Mouse (Mus musculus) CH12.LX (cell line): ENCODE results near the gene Snx3. TPM values are rescaled to one million over a fixed set of nuclear protein-coding genes. Genes with fewer than 3 reads are reported as not detected.

ENCODE experiments used
- DNase-seq: peaks from one replicate; pipeline ENCODE4 v3.0.0-alpha.2; 2013; ENCODE audit errors: extremely low read depth
- H3K27ac ChIP-seq: 2 replicates; pipeline ENCODE4 v1.5.1; 2012; ENCODE audit warnings: low read depth, mild to moderate bottlenecking, control low read depth, moderate library complexity; ENCODE audit not compliant: insufficient read depth
- H3K27me3 ChIP-seq: replicated peaks from 2 replicates; pipeline ENCODE3; 2012; ENCODE audit warnings: inconsistent platforms
- H3K36me3 ChIP-seq, 2 experiments: replicated peaks in 1 of 2; 2 replicates each; pipeline versions ENCODE3 to v1.6.1; 2012; ENCODE audit warnings: inconsistent platforms in 1 of 2, low read length in 1 of 2, mild to moderate bottlenecking in 1 of 2, mixed read lengths in 1 of 2, moderate library complexity in 1 of 2; ENCODE audit not compliant: control insufficient read depth in 1 of 2, insufficient read depth in 1 of 2
- H3K4me1 ChIP-seq, 2 experiments: 2 replicates each; pipeline ENCODE4 v1.6.1; 2012; ENCODE audit warnings: inconsistent platforms in 1 of 2, moderate library complexity in 1 of 2; ENCODE audit not compliant: insufficient read depth in 2 of 2, control insufficient read depth in 1 of 2
- H3K4me2 ChIP-seq: 2 replicates; pipeline ENCODE4 v1.6.1; 2012; ENCODE audit warnings: low read depth, mild to moderate bottlenecking, control low read depth; ENCODE audit not compliant: poor library complexity, insufficient read depth, severe bottlenecking
- H3K4me3 ChIP-seq, 3 experiments: fragments of 150-350 bp in 1 of 3; sonication (generic) in 1 of 3; replicated peaks in 1 of 3; 2 replicates each; pipeline versions ENCODE3 to v1.5.1; 2011 to 2012; ENCODE audit warnings: low read depth in 2 of 3, low read length in 2 of 3, mild to moderate bottlenecking in 2 of 3, moderate library complexity in 2 of 3, control low read depth in 1 of 3, improper control_type of control experiment in 1 of 3, inconsistent platforms in 1 of 3, mixed read lengths in 1 of 3; ENCODE audit not compliant: poor library complexity in 1 of 3
- H3K79me2 ChIP-seq: replicated peaks from 2 replicates; pipeline ENCODE4 v1.6.1; 2012; ENCODE audit warnings: mild to moderate bottlenecking, moderate library complexity; ENCODE audit not compliant: control insufficient read depth, poor library complexity, insufficient read depth, severe bottlenecking; ENCODE audit errors: extremely low read depth
- H3K9ac ChIP-seq: 2 replicates; pipeline ENCODE4 v1.6.1; 2012; ENCODE audit warnings: low read depth, mild to moderate bottlenecking, control low read depth, moderate library complexity; ENCODE audit not compliant: insufficient read depth
- H3K9me3 ChIP-seq: replicated peaks from 2 replicates; pipeline ENCODE3; 2012; ENCODE audit warnings: low read length, inconsistent platforms, mixed read lengths
- BHLHE40 ChIP-seq: IDR thresholded peaks from 2 replicates; pipeline ENCODE4 v1.6.1; 2011; ENCODE audit warnings: mild to moderate bottlenecking, low read depth, low read length, improper control_type of control experiment
- CHD1 ChIP-seq: IDR thresholded peaks from 2 replicates; pipeline ENCODE4 v1.6.1; 2012; ENCODE audit warnings: low read depth, low read length, improper control_type of control experiment, inconsistent platforms
- CHD2 ChIP-seq: IDR thresholded peaks from 2 replicates; pipeline ENCODE4 v1.6.1; 2011; ENCODE audit warnings: low read length, improper control_type of control experiment
- CTCF ChIP-seq, 2 experiments: IDR thresholded peaks in 1 of 2; conservative IDR thresholded peaks in 1 of 2; 2 replicates each; pipeline ENCODE4 v1.5.1; 2011 to 2012; ENCODE audit warnings: low read depth in 2 of 2, low read length in 2 of 2, improper control_type of control experiment in 1 of 2, inconsistent platforms in 1 of 2, mild to moderate bottlenecking in 1 of 2, moderate library complexity in 1 of 2
- E2F4 ChIP-seq: IDR thresholded peaks from 2 replicates; pipeline ENCODE4 v1.6.1; 2011; ENCODE audit warnings: low read depth, low read length, improper control_type of control experiment; ENCODE audit not compliant: insufficient replicate concordance
- ELF1 ChIP-seq: IDR thresholded peaks from 2 replicates; pipeline ENCODE4 v1.6.1; 2014; ENCODE audit warnings: low read depth, mild to moderate bottlenecking, inconsistent platforms, low read length, improper control_type of control experiment
- EP300 ChIP-seq: IDR thresholded peaks from 2 replicates; pipeline ENCODE4 v1.6.1; 2011; ENCODE audit warnings: low read length, improper control_type of control experiment
- ETS1 ChIP-seq: conservative IDR thresholded peaks from 2 replicates; pipeline ENCODE4 v1.6.1; 2012; ENCODE audit warnings: low read depth, mild to moderate bottlenecking, inconsistent platforms, low read length, improper control_type of control experiment, moderate library complexity
- GABPA ChIP-seq: IDR thresholded peaks from 2 replicates; pipeline ENCODE4 v1.6.1; 2012; ENCODE audit warnings: low read depth, low read length, improper control_type of control experiment, inconsistent platforms; ENCODE audit not compliant: insufficient replicate concordance
- HCFC1 ChIP-seq: IDR thresholded peaks from 2 replicates; pipeline ENCODE4 v1.6.1; 2012; ENCODE audit warnings: low read depth, mild to moderate bottlenecking, inconsistent platforms, low read length, improper control_type of control experiment
- IRF4 ChIP-seq: IDR thresholded peaks from 2 replicates; pipeline ENCODE4 v1.6.1; 2014; ENCODE audit warnings: low read depth, mild to moderate bottlenecking, inconsistent platforms, low read length, improper control_type of control experiment
- JUN ChIP-seq: IDR thresholded peaks from 2 replicates; pipeline ENCODE4 v1.6.1; 2011; ENCODE audit warnings: low read depth, mild to moderate bottlenecking, low read length, improper control_type of control experiment, moderate library complexity; ENCODE audit not compliant: insufficient read depth
- JUND ChIP-seq: conservative IDR thresholded peaks from 2 replicates; pipeline ENCODE4 v1.6.1; 2011; ENCODE audit warnings: low read depth, low read length, improper control_type of control experiment
- KAT2A ChIP-seq: IDR thresholded peaks from 2 replicates; pipeline ENCODE4 v1.6.1; 2012; ENCODE audit warnings: low read length, improper control_type of control experiment, inconsistent platforms; ENCODE audit not compliant: insufficient replicate concordance
- MAFK ChIP-seq: IDR thresholded peaks from 2 replicates; pipeline ENCODE4 v1.6.1; 2011; ENCODE audit warnings: low read length, improper control_type of control experiment; ENCODE audit not compliant: insufficient replicate concordance
- MAX ChIP-seq: IDR thresholded peaks from 2 replicates; pipeline ENCODE4 v1.6.1; 2011; ENCODE audit warnings: low read length, improper control_type of control experiment
- MAZ ChIP-seq: IDR thresholded peaks from 2 replicates; pipeline ENCODE4 v1.6.1; 2012; ENCODE audit warnings: low read depth, mild to moderate bottlenecking, inconsistent platforms, low read length, improper control_type of control experiment, moderate library complexity
- MEF2A ChIP-seq: IDR thresholded peaks from 2 replicates; pipeline ENCODE4 v1.6.1; 2014; ENCODE audit warnings: low read depth, mild to moderate bottlenecking, inconsistent platforms, low read length, improper control_type of control experiment, borderline replicate concordance
- MXI1 ChIP-seq: IDR thresholded peaks from 2 replicates; pipeline ENCODE4 v1.6.1; 2011; ENCODE audit warnings: mild to moderate bottlenecking, low read depth, low read length, improper control_type of control experiment
- MYC ChIP-seq: IDR thresholded peaks from 2 replicates; pipeline ENCODE4 v1.6.1; 2011; ENCODE audit warnings: low read depth, mild to moderate bottlenecking, improper control_type of control experiment, low read length
- NELFE ChIP-seq: IDR thresholded peaks from 2 replicates; pipeline ENCODE4 v1.6.1; 2011; ENCODE audit warnings: low read depth, low read length, improper control_type of control experiment
- NRF1 ChIP-seq: IDR thresholded peaks from 2 replicates; pipeline ENCODE4 v1.6.1; 2014; ENCODE audit warnings: low read depth, mild to moderate bottlenecking, inconsistent platforms, low read length, improper control_type of control experiment, moderate library complexity
- PAX5 ChIP-seq: IDR thresholded peaks from 2 replicates; pipeline ENCODE4 v1.6.1; 2012; ENCODE audit warnings: low read length, inconsistent platforms, mixed read lengths
- POLR2A ChIP-seq: IDR thresholded peaks from 2 replicates; pipeline ENCODE4 v1.6.1; 2011; ENCODE audit warnings: low read depth, mild to moderate bottlenecking, improper control_type of control experiment, low read length
- POLR2AphosphoS2 ChIP-seq: IDR thresholded peaks from 2 replicates; pipeline ENCODE4 v1.6.1; 2011; ENCODE audit warnings: low read depth, low read length, improper control_type of control experiment
- RCOR1 ChIP-seq: conservative IDR thresholded peaks from 2 replicates; pipeline ENCODE4 v1.6.1; 2012; ENCODE audit warnings: low read depth, mild to moderate bottlenecking, inconsistent platforms, low read length, improper control_type of control experiment
- SIN3A ChIP-seq: IDR thresholded peaks from 2 replicates; pipeline ENCODE4 v1.6.1; 2012; ENCODE audit warnings: low read length, improper control_type of control experiment, inconsistent platforms
- SMC3 ChIP-seq: IDR thresholded peaks from 2 replicates; pipeline ENCODE4 v1.6.1; 2011; ENCODE audit warnings: low read depth, low read length, improper control_type of control experiment
- TBP ChIP-seq: conservative IDR thresholded peaks from 2 replicates; pipeline ENCODE4 v1.6.1; 2011; ENCODE audit warnings: low read depth, low read length, improper control_type of control experiment
- TCF12 ChIP-seq: IDR thresholded peaks from 2 replicates; pipeline ENCODE4 v1.6.1; 2014; ENCODE audit warnings: low read depth, mild to moderate bottlenecking, inconsistent platforms, low read length, improper control_type of control experiment
- USF2 ChIP-seq: conservative IDR thresholded peaks from 2 replicates; pipeline ENCODE4 v1.6.1; 2011; ENCODE audit warnings: low read depth, low read length, improper control_type of control experiment
- ZC3H11A ChIP-seq: IDR thresholded peaks from 2 replicates; pipeline ENCODE4 v1.6.1; 2012; ENCODE audit warnings: low read depth, mild to moderate bottlenecking, inconsistent platforms, low read length, improper control_type of control experiment
- ZKSCAN1 ChIP-seq: IDR thresholded peaks from 2 replicates; pipeline ENCODE4 v1.6.1; 2012; ENCODE audit warnings: low read depth, inconsistent platforms, low read length, improper control_type of control experiment, borderline replicate concordance
- ZMIZ1 ChIP-seq: IDR thresholded peaks from 2 replicates; pipeline ENCODE4 v1.6.1; 2012; ENCODE audit warnings: low read depth, mild to moderate bottlenecking, inconsistent platforms, low read length, improper control_type of control experiment
- ZNF384 ChIP-seq: IDR thresholded peaks from 2 replicates; pipeline ENCODE4 v1.6.1; 2012; ENCODE audit warnings: low read depth, low read length, improper control_type of control experiment, inconsistent platforms
- dilution Hi-C: fragments of 300-500 bp; cut with MboI; formaldehyde crosslinking; loops from 2 replicates; pipeline ENCODE4 v1.14.3; 2020; ENCODE audit warnings: low sequenced_read_pairs; ENCODE audit not compliant: extremely low pct_unique_long_range_greater_than_20kb, extremely low pct_ligation_motif_present
- in situ Hi-C: fragments of 300-500 bp; cut with MboI; formaldehyde crosslinking; loops from 3 replicates; pipeline ENCODE4 v1.14.3; 2019; ENCODE audit warnings: low sequenced_read_pairs, low pct_ligation_motif_present, low pct_unique_long_range_greater_than_20kb, mixed read lengths
- polyA plus RNA-seq: library from polyadenylated mRNA; unstranded; fragments of >175 nt; gene quantifications from 2 replicates; pipeline ENCODE4 v1.2.1, GENCODE M21; 2012; ENCODE audit warnings: low read depth; ENCODE audit not compliant: insufficient read length
- total RNA-seq, 2 experiments: library from RNA; depleted of rRNA; stranded (reverse); fragments of 300-350 nt in 1 of 2; fragments of >200 nt in 1 of 2; gene quantifications; 2 replicates each; pipeline ENCODE4 v1.2.3; 2012 to 2014

Snx3 gene
- total and polyA plus RNA-seq, 3 experiments = 65.5 to 187 (median 115) TPM

- DNase-seq = peak; percentile 97
- peak within 1 kb of the TSS; percentile 62 for H3K4me2 ChIP-seq
- dilution Hi-C loops = no loop called here
- in situ Hi-C loops = no loop called here
- H3K36me3 ChIP-seq = no peaks in the 10 kb centered on the region
- H3K4me1 ChIP-seq = peaks cover 10 to 31% of the 10 kb centered on the region in 2 experiments
- H3K27ac ChIP-seq = peak within 1 kb of the TSS; percentile 93
- peak within 1 kb of the TSS; percentile 67 to 80 (median 67) for H3K4me3 ChIP-seq
- no peaks in the 10 kb centered on the region for H3K27me3 ChIP-seq
- peak within 1 kb of the TSS; percentile 82 for H3K9ac ChIP-seq
- H3K9me3 ChIP-seq = no peaks in the 10 kb centered on the region
- TF ChIP-seq ZNF384 = no peak
- TF ChIP-seq ZKSCAN1 = no peak
- TF ChIP-seq RCOR1 = no peak
- TF ChIP-seq POLR2A = peak; percentile 83
- peak; percentile 74 for TF ChIP-seq SIN3A
- TF ChIP-seq HCFC1 = peak; percentile 97
- peak; percentile 70; the same call in 1 of the 2 replicates for TF ChIP-seq MYC
- TF ChIP-seq ELF1 = peak; percentile 91
- TF ChIP-seq EP300 = no peak; the same call in 1 of the 2 replicates
- TF ChIP-seq POLR2AphosphoS2 = peak; percentile 57; the same call in 1 of the 2 replicates
- TF ChIP-seq JUN = no peak
- peak; percentile 65 for TF ChIP-seq MAX
- no peak for TF ChIP-seq JUND
- TF ChIP-seq CHD2 = peak; percentile 73; the same call in 1 of the 2 replicates
- no peak for TF ChIP-seq E2F4
- TF ChIP-seq PAX5 = no peak
- peak; percentile 86; the same call in 1 of the 2 replicates for TF ChIP-seq NELFE
- TF ChIP-seq BHLHE40 = peak; percentile 77
- TF ChIP-seq TCF12 = peak; percentile 80; the same call in 1 of the 2 replicates
- no peak for TF ChIP-seq USF2
- peak; percentile 42; the same call in 1 of the 2 replicates for TF ChIP-seq IRF4
- TF ChIP-seq TBP = peak; percentile 69; the same call in 1 of the 2 replicates
- no peak for TF ChIP-seq CTCF (conservative IDR thresholded peaks at IDR 0.05 in 1 of 2, IDR thresholded peaks at IDR 0.05 in 1 of 2; ENCODE audit: low read depth in 2 of 2, low read length in 2 of 2)
- TF ChIP-seq GABPA = peak; percentile 63; the same call in 1 of the 2 replicates
- TF ChIP-seq MXI1 = peak; percentile 78; the same call in 1 of the 2 replicates
- TF ChIP-seq MEF2A = peak; percentile 66
- TF ChIP-seq ZC3H11A = no peak
- TF ChIP-seq MAZ = no peak
- TF ChIP-seq KAT2A = peak; percentile 93; the same call in 1 of the 2 replicates
- TF ChIP-seq ZMIZ1 = peak; percentile 76; the same call in 1 of the 2 replicates
- TF ChIP-seq MAFK = no peak
- TF ChIP-seq SMC3 = no peak
- TF ChIP-seq NRF1 = peak; percentile 78
- TF ChIP-seq CHD1 = no peak
- peak; percentile 41; the same call in 1 of the 2 replicates for TF ChIP-seq ETS1
- H3K79me2 ChIP-seq = peaks cover 26% of the 10 kb centered on the region
These were observed 23.5 kb upstream of the Snx3 start, which contains the start of gene Afg1l for GRCm38 (mm10) chr10:42478341-42478720. Afg1l (minus strand) TSS chr10:42478565.
